Mouse (Mus musculus) lung, postnatal 0 days (tissue): ENCODE measurements around the gene Veph1.

Source experiments
- CTCF ChIP-seq: IDR thresholded peaks from 2 replicates; pipeline ENCODE4 v1.5.1; 2016; ENCODE audit warnings: antibody characterized with exemption, mild to moderate bottlenecking
- EP300 ChIP-seq: IDR thresholded peaks from 2 replicates; pipeline ENCODE4 v1.6.1; 2016; ENCODE audit warnings: antibody characterized with exemption, mild to moderate bottlenecking, control low read depth

DNA sequence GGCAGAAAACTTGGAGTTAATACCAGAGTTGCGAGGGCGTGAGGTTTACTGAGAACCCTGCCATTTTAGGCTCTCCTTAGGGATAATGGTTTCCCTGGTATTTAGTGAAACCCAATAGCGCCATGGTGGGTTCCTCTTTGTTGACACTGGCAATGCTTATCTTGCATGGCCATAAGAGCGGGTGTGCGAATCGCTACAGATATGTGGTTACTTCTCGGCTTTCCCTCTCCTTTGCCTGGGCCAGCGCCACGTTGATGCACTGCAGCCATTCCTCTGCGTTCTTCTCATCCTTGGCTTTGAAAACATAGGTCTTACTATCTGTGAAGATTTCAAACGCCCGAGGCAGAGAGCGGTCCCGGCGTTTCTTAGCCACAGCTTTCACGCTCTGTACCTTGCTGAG is 239.7 kb downstream of the Veph1 start:
- TF ChIP-seq CTCF (no peak), EP300 (no peak)
